Mouse (Mus musculus): Measurements from ENCODE around the gene Asb8. TPM values are rescaled to one million over a fixed set of nuclear protein-coding genes. Genes with fewer than 3 reads are reported as not detected.
A peak's percentile ranks its signal among the peaks of the same experiment; 100 is the strongest.

The Asb8 gene
- polyA plus RNA-seq, 1 experiment from 2014 or later, result 58.1 TPM

GRCm38 (mm10) chr15:98166963-98167644 is 1.7 kb upstream of the Asb8 start, which contains the start of gene Ccdc184:
TSS of gene Ccdc184 (plus strand) at chr15:98167158.
- H3K27me3 ChIP-seq (ENCODE audit: control insufficient read depth, insufficient read depth, low read length), result peaks cover 41% of the 10 kb centered on the region
- no peak for ATAC-seq (ENCODE audit: insufficient read depth, low FRiP score, low TSS enrichment)
- H3K4me2 ChIP-seq (ENCODE audit: low read depth), result peak within 1 kb of the TSS; percentile 72
- WGBS, result 2% methylated on average over 18 of the region's 18 CpGs
- H3K36me3 ChIP-seq (ENCODE audit: control insufficient read depth, insufficient read depth, low read length), result no peaks in the 10 kb centered on the region
- no peaks in the 10 kb centered on the region for H3K9me3 ChIP-seq (ENCODE audit: control insufficient read depth, low read length)
- H3K27ac ChIP-seq (ENCODE audit: low read depth, low read length), result peak within 1 kb of the TSS; percentile 87
- peaks cover 15% of the 10 kb centered on the region for H3K4me1 ChIP-seq (ENCODE audit: control insufficient read depth, insufficient read depth, low read length)
- peak within 1 kb of the TSS; percentile 50 for H3K9ac ChIP-seq (ENCODE audit: low read length)
- peak; percentile 22 for DNase-seq (ENCODE audit: low spot score)
- peak within 1 kb of the TSS; percentile 45 for H3K4me3 ChIP-seq (ENCODE audit: low read depth, low read length)

- no peak for DNase-seq (ENCODE audit: low spot score)
- peaks cover 5% of the 10 kb centered on the region for H3K4me1 ChIP-seq (ENCODE audit: control insufficient read depth, insufficient read depth, low read length)
- H3K9ac ChIP-seq (ENCODE audit: low read length), result no peak overlapping the region
- no peak overlapping the region for H3K27ac ChIP-seq (ENCODE audit: low read depth, low read length)
- no peaks in the 10 kb centered on the region for H3K36me3 ChIP-seq (ENCODE audit: control insufficient read depth, insufficient read depth, low read length)
- 74% methylated on average over 4 of the region's 4 CpGs for WGBS
- ATAC-seq (ENCODE audit: insufficient read depth, low FRiP score, low TSS enrichment), result no peak
- no peak overlapping the region for H3K4me3 ChIP-seq (ENCODE audit: low read depth, low read length)
- H3K9me3 ChIP-seq (ENCODE audit: control insufficient read depth, low read length), result no peaks in the 10 kb centered on the region
- H3K27me3 ChIP-seq (ENCODE audit: control insufficient read depth, insufficient read depth, low read length), result peaks cover 6% of the 10 kb centered on the region; the same call in 1 of the 2 replicates
- H3K4me2 ChIP-seq (ENCODE audit: low read depth), result no peak overlapping the region
Measured at GRCm38 (mm10) chr15:98162561-98162960, 2.9 kb downstream of the Asb8 start.

GRCm38 (mm10) chr15:98161026-98161805 is 4.2 kb downstream of the Asb8 start:
- WGBS, result 75% methylated on average over 19 of the region's 19 CpGs
- DNase-seq (ENCODE audit: low spot score), result no peak
- H3K4me1 ChIP-seq (ENCODE audit: control insufficient read depth, insufficient read depth, low read length), result no peaks in the 10 kb centered on the region

GRCm38 (mm10) chr15:98157253-98157652 is 8.2 kb downstream of the Asb8 start:
- ATAC-seq (ENCODE audit: insufficient read depth, low FRiP score, low TSS enrichment), result no peak
- H3K4me2 ChIP-seq (ENCODE audit: low read depth), result no peak overlapping the region
- no peak overlapping the region for H3K4me3 ChIP-seq (ENCODE audit: low read depth, low read length)
- no peaks in the 10 kb centered on the region for H3K36me3 ChIP-seq (ENCODE audit: control insufficient read depth, insufficient read depth, low read length)
- WGBS, result 75% methylated on average over 1 of the region's 1 CpGs
- H3K27me3 ChIP-seq (ENCODE audit: control insufficient read depth, insufficient read depth, low read length), result no peaks in the 10 kb centered on the region
- no peaks in the 10 kb centered on the region for H3K4me1 ChIP-seq (ENCODE audit: control insufficient read depth, insufficient read depth, low read length)
- H3K27ac ChIP-seq (ENCODE audit: low read depth, low read length), result no peak overlapping the region
- no peaks in the 10 kb centered on the region for H3K9me3 ChIP-seq (ENCODE audit: control insufficient read depth, low read length)
- no peak overlapping the region for H3K9ac ChIP-seq (ENCODE audit: low read length)
- no peak for DNase-seq (ENCODE audit: low spot score)

More at GRCm38 (mm10) chr15:98161026-98161805, 4.2 kb downstream of the Asb8 start:
- Histone ChIP-seq H3K4me3 (ENCODE audit: low read depth, low read length) (no peak overlapping the region), H3K27ac (ENCODE audit: low read depth, low read length) (no peak overlapping the region), H3K4me2 (ENCODE audit: low read depth) (no peak overlapping the region), H3K27me3 (ENCODE audit: control insufficient read depth, insufficient read depth, low read length) (no peaks in the 10 kb centered on the region; the same call in 1 of the 2 replicates), H3K36me3 (ENCODE audit: control insufficient read depth, insufficient read depth, low read length) (no peaks in the 10 kb centered on the region), H3K9ac (ENCODE audit: low read length) (no peak overlapping the region), H3K9me3 (ENCODE audit: control insufficient read depth, low read length) (no peaks in the 10 kb centered on the region)
- ATAC-seq (ENCODE audit: insufficient read depth, low FRiP score, low TSS enrichment), result no peak

GRCm38 (mm10) chr15:98155944-98156343 is 9.5 kb downstream of the Asb8 start:
- Histone ChIP-seq H3K27me3 (ENCODE audit: control insufficient read depth, insufficient read depth, low read length) (no peaks in the 10 kb centered on the region), H3K4me2 (ENCODE audit: low read depth) (no peak overlapping the region), H3K36me3 (ENCODE audit: control insufficient read depth, insufficient read depth, low read length) (no peaks in the 10 kb centered on the region), H3K9me3 (ENCODE audit: control insufficient read depth, low read length) (no peaks in the 10 kb centered on the region), H3K9ac (ENCODE audit: low read length) (no peak overlapping the region), H3K4me1 (ENCODE audit: control insufficient read depth, insufficient read depth, low read length) (no peaks in the 10 kb centered on the region), H3K27ac (ENCODE audit: low read depth, low read length) (no peak overlapping the region), H3K4me3 (ENCODE audit: low read depth, low read length) (no peak overlapping the region)
- DNase-seq (ENCODE audit: low spot score) (no peak), ATAC-seq (ENCODE audit: insufficient read depth, low FRiP score, low TSS enrichment) (no peak)
- 65% methylated on average over 4 of the region's 4 CpGs for WGBS

- ATAC-seq (ENCODE audit: insufficient read depth, low FRiP score, low TSS enrichment), result no peak
- WGBS, result 94% methylated on average over 5 of the region's 5 CpGs
- H3K4me2 ChIP-seq (ENCODE audit: low read depth), result no peak overlapping the region
Measured at GRCm38 (mm10) chr15:98155272-98155671, 10.2 kb downstream of the Asb8 start.

GRCm38 (mm10) chr15:98154631-98155030 is 10.8 kb downstream of the Asb8 start:
- Histone ChIP-seq H3K4me1 (ENCODE audit: control insufficient read depth, insufficient read depth, low read length) (no peaks in the 10 kb centered on the region), H3K36me3 (ENCODE audit: control insufficient read depth, insufficient read depth, low read length) (no peaks in the 10 kb centered on the region), H3K9me3 (ENCODE audit: control insufficient read depth, low read length) (no peaks in the 10 kb centered on the region), H3K27me3 (ENCODE audit: control insufficient read depth, insufficient read depth, low read length) (no peaks in the 10 kb centered on the region), H3K9ac (ENCODE audit: low read length) (no peak overlapping the region), H3K4me2 (ENCODE audit: low read depth) (no peak overlapping the region), H3K4me3 (ENCODE audit: low read depth, low read length) (no peak overlapping the region), H3K27ac (ENCODE audit: low read depth, low read length) (no peak overlapping the region)
- ATAC-seq (ENCODE audit: insufficient read depth, low FRiP score, low TSS enrichment) (no peak), DNase-seq (ENCODE audit: low spot score) (no peak)
- 81% methylated on average over 3 of the region's 3 CpGs for WGBS

More at GRCm38 (mm10) chr15:98155272-98155671, 10.2 kb downstream of the Asb8 start:
- H3K27me3 ChIP-seq (ENCODE audit: control insufficient read depth, insufficient read depth, low read length), result no peaks in the 10 kb centered on the region
- H3K36me3 ChIP-seq (ENCODE audit: control insufficient read depth, insufficient read depth, low read length), result no peaks in the 10 kb centered on the region
- H3K9ac ChIP-seq (ENCODE audit: low read length), result no peak overlapping the region
- H3K4me3 ChIP-seq (ENCODE audit: low read depth, low read length), result no peak overlapping the region
- H3K9me3 ChIP-seq (ENCODE audit: control insufficient read depth, low read length), result no peaks in the 10 kb centered on the region
- H3K4me1 ChIP-seq (ENCODE audit: control insufficient read depth, insufficient read depth, low read length), result no peaks in the 10 kb centered on the region
- DNase-seq (ENCODE audit: low spot score), result no peak
- no peak overlapping the region for H3K27ac ChIP-seq (ENCODE audit: low read depth, low read length)

- Histone ChIP-seq H3K4me1 (ENCODE audit: control insufficient read depth, insufficient read depth, low read length) (no peaks in the 10 kb centered on the region), H3K27ac (ENCODE audit: low read depth, low read length) (no peak overlapping the region), H3K9me3 (ENCODE audit: control insufficient read depth, low read length) (no peaks in the 10 kb centered on the region), H3K27me3 (ENCODE audit: control insufficient read depth, insufficient read depth, low read length) (no peaks in the 10 kb centered on the region), H3K4me2 (ENCODE audit: low read depth) (no peak overlapping the region), H3K36me3 (ENCODE audit: control insufficient read depth, insufficient read depth, low read length) (no peaks in the 10 kb centered on the region), H3K9ac (ENCODE audit: low read length) (no peak overlapping the region), H3K4me3 (ENCODE audit: low read depth, low read length) (no peak overlapping the region)
- 77% methylated on average over 4 of the region's 4 CpGs for WGBS
- ATAC-seq (ENCODE audit: insufficient read depth, low FRiP score, low TSS enrichment) (no peak), DNase-seq (ENCODE audit: low spot score) (no peak)
Measured at GRCm38 (mm10) chr15:98154146-98154545, 11.3 kb downstream of the Asb8 start.
